Mouse (Mus musculus): ENCODE measurements around the gene Tac4. TPM values are rescaled to one million over a fixed set of nuclear protein-coding genes. Genes with fewer than 3 reads are reported as not detected.

Tac4 gene
- polyA plus RNA-seq, 1 experiment from 2014 or later: not detected

DNA sequence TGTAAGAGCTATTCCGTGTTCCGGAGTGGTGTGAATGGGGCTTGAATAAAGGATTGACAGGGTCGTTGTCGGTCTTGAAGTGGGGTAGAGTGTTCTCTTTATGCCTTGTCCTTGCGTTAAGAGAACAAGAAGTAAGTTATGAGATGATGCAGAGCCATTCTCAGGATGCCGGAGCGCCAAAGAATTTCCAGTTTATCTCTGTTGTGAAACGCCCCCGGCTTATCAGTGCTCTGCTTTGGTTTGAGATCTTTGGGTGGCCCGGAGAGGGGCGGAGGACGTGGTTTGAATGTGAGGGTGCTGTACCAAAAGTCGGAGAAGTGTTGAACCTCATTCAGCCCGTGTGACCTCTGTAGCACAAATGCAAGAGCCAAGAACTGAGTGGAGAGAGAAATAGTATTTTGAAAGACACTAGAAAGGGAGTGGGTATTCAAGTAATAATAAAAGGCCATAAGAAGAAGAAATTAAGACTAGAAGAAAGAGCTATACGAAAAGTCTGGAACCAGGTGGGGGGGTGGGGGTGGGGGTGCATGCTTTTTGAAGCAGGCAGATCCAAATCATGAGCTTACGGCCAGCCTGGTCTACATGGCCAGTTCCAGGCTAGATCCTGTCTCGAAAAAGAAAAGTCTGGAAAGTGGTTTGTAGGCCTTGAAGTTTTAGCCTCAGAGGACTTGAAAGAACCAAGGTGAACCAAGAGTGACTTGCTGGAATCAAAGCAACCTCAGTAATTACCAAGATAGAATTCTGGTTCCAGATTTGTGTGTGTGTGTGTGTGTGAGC is 49.5 kb downstream of the Tac4 start:
- no peaks in the 10 kb centered on the region for H3K27me3 ChIP-seq
- ChIA-PET CTCF (interaction anchor here (1.1 to 2.5 kb wide), 3 partner anchors 8 to 211 kb away, joined by 3 to 5 read pairs (median 3); partner anchors contain the start of gene Slc35b1), POLR2A (no interaction called here)
- in situ Hi-C loops (cut with MboI; ENCODE audit: low pct_unique_long_range_greater_than_20kb): loop anchor here (5.0 kb wide), 1 partner anchor 71 kb away; the partner anchor contains the start of gene Slc35b1
- ATAC-seq (no peak), DNase-seq (ENCODE audit: low read depth, low spot score) (no peak)
- no peak for TF ChIP-seq CTCF (IDR thresholded peaks at IDR 0.05)

- ChIA-PET CTCF (interaction anchor here (1.1 to 2.5 kb wide), 3 partner anchors 8 to 210 kb away, joined by 3 to 5 read pairs (median 3); partner anchors contain the start of gene Slc35b1), POLR2A (interaction anchor here (0.6 kb wide), 1 partner anchor 111 kb away, joined by 3 read pairs; no protein-coding TSS in a partner anchor)
- in situ Hi-C loops (cut with MboI; ENCODE audit: low pct_unique_long_range_greater_than_20kb): loop anchor here (5.0 kb wide), 1 partner anchor 71 kb away; the partner anchor contains the start of gene Slc35b1
- DNase-seq (ENCODE audit: low read depth, low spot score) (no peak), ATAC-seq (no peak)
- no peaks in the 10 kb centered on the region for H3K27me3 ChIP-seq
- no peak for TF ChIP-seq CTCF (IDR thresholded peaks at IDR 0.05)
Observed at GRCm38 (mm10) chr11:95311425-95311807, 50.1 kb downstream of the Tac4 start.

DNA sequence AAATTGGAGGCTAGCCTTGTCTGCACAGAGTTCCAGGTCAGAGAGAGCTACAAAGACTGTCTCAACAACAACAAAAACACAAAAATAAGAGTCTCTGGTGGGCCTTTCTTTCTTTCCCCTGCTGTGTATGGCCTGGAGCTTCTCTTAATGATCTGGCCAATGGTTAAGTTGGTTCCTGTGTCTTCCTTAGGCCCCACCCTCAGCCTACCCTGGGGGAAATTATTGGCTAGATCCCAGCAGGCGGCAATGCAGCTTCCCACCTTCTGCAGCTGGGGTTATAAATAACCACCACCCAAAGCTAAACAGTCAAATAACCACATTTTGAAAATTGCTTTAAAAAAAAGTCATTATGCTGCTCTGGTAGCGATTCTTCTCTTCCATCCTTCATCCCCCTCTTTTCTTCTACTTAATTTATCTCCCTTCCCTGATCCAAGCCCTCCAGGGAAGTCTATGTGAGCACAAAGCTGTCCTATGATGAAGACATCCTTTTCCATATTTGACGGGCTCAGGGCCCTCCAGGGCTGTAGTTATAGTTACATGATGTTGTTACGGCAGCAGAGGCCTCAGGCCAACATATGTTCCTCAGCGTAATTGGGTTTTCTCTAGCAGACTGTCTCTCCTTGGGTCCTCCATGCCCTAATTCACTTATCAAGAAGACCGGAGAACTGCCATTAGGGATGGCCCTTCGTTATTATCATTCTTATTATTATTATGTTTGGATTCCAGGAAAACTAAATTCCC is 54.1 kb downstream of the Tac4 start:
- ChIA-PET CTCF (interaction anchor here (1.2 to 2.4 kb wide), 2 partner anchors 9 to 64 kb away, joined by 3 to 6 read pairs; no protein-coding TSS in a partner anchor), POLR2A (interaction anchor here (0.6 to 1.6 kb wide), 2 partner anchors 59 to 206 kb away, joined by 3 read pairs; no protein-coding TSS in a partner anchor)
- in situ Hi-C loops (cut with MboI; ENCODE audit: low pct_unique_long_range_greater_than_20kb): no loop called here
- DNase-seq (ENCODE audit: low read depth, low spot score): no peak
- TF ChIP-seq CTCF (IDR thresholded peaks at IDR 0.05): no peak
- ATAC-seq: no peak
- no peaks in the 10 kb centered on the region for H3K27me3 ChIP-seq

DNA sequence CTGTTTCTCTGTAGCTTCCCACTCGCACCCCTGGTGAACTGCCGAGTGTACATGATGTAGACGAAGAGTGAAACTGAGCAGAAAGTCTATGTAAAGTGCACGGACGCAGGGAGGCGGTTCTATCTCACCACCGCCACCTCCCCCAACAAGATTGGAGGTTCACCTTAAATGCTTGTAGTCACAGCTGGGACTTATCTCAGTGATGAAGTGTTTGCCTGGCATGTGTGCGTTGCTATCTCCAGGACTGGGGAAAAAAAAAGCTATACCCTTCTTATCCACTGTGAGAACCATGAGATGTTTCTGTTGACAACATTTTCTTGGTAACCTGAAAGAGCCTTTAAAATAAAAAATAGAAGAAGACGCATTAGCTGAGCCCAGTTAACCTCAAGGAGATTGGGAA is 56.8 kb downstream of the Tac4 start:
- ATAC-seq (no peak), DNase-seq (ENCODE audit: low read depth, low spot score) (no peak)
- CTCF ChIA-PET: interaction anchor here (1.1 kb wide), 1 partner anchor 17 kb away, joined by 3 read pairs; no protein-coding TSS in a partner anchor
- in situ Hi-C loops (cut with MboI; ENCODE audit: low pct_unique_long_range_greater_than_20kb): no loop called here
- POLR2A ChIA-PET: no interaction called here
- no peaks in the 10 kb centered on the region for H3K27me3 ChIP-seq
- TF ChIP-seq CTCF (IDR thresholded peaks at IDR 0.05): no peak

Other genes with a start within 250 kb of the Tac4 start
- gene Pdk2, start 220.2 kb upstream of the Tac4 start, polyA plus RNA-seq (2021): 61.5 TPM
- gene Itga3, start 184.7 kb upstream of the Tac4 start, polyA plus RNA-seq (2021): 355 TPM
- gene Dlx3, start 141.4 kb upstream of the Tac4 start, polyA plus RNA-seq (2021): not detected
- 1.3 TPM for gene Dlx4, start 115.3 kb upstream of the Tac4 start, polyA plus RNA-seq (2021)
- gene Kat7, start 48.7 kb downstream of the Tac4 start, polyA plus RNA-seq (2021): 52.5 TPM
- gene Fam117a, start 75.5 kb downstream of the Tac4 start, polyA plus RNA-seq (2021): 6.0 TPM
- gene Slc35b1, start 123.2 kb downstream of the Tac4 start, polyA plus RNA-seq (2021): 95.9 TPM
- gene Spop, start 152.6 kb downstream of the Tac4 start, polyA plus RNA-seq (2021): 102 TPM